Mouse (Mus musculus) heart, postnatal 10 days (tissue): ENCODE measurements around the gene Adh5. TPM values are rescaled to one million over a fixed set of nuclear protein-coding genes. Genes with fewer than 3 reads are reported as not detected.
"Not testable (repeated sequence)": the region's sequence is repeated elsewhere in the genome, so short reads cannot be mapped to it uniquely, and the experiment has no call there.

Experiments
- DNase-seq, 2 experiments: peaks; one replicate each; pipeline ENCODE4 v3.0.0; 2021
- intact Hi-C: fragments of 180-260 bp; cut with DNase I; formaldehyde crosslinking; loops from one replicate; pipeline ENCODE4 v1.15.1; 2025
- total RNA-seq, 2 experiments: library from RNA; stranded (reverse); gene quantifications; 2 replicates each; pipeline ENCODE4 v1.2.3; 2021

Gene Adh5
- total RNA-seq, 2 experiments from 2014 or later, result 106 to 112 TPM

GRCm38 (mm10) chr3:138454711-138455435 is 12.0 kb downstream of the Adh5 start:
- no peak for DNase-seq
- intact Hi-C loops, result loop anchor here (5.0 kb wide), 1 partner anchor 167 kb away; no protein-coding TSS in a partner anchor

GRCm38 (mm10) chr3:138458441-138458840 is 15.5 kb downstream of the Adh5 start:
- no peak for DNase-seq
- intact Hi-C loops, result loop anchor here (5.0 kb wide), 1 partner anchor 164 kb away; no protein-coding TSS in a partner anchor

GRCm38 (mm10) chr3:138460260-138460659 is 17.4 kb downstream of the Adh5 start:
- intact Hi-C loops, result no loop called here

GRCm38 (mm10) chr3:138461832-138462231 is 18.9 kb downstream of the Adh5 start:
- intact Hi-C loops, result loop anchor here (2.0 kb wide), 1 partner anchor 445 kb away; no protein-coding TSS in a partner anchor
- no peak for DNase-seq

More at GRCm38 (mm10) chr3:138460260-138460659, 17.4 kb downstream of the Adh5 start:
- DNase-seq, result peak in 1 of 2 experiments; percentile 19

GRCm38 (mm10) chr3:138463137-138463536 is 20.2 kb downstream of the Adh5 start:
- DNase-seq, result peak in 1 of 2 experiments; percentile 34
- intact Hi-C loops, result loop anchor here (2.0 kb wide), 1 partner anchor 444 kb away; no protein-coding TSS in a partner anchor

GRCm38 (mm10) chr3:138463807-138464206 is 20.9 kb downstream of the Adh5 start:
- no peak for DNase-seq
- intact Hi-C loops, result loop anchor here (2.0 kb wide), 1 partner anchor 443 kb away; no protein-coding TSS in a partner anchor

GRCm38 (mm10) chr3:138464573-138465147 is 21.8 kb downstream of the Adh5 start:
- no peak for DNase-seq
- intact Hi-C loops, result no loop called here

GRCm38 (mm10) chr3:138466656-138467055 is 23.8 kb downstream of the Adh5 start:
- DNase-seq, intact Hi-C loops: not testable (repeated sequence)

- no peak for DNase-seq
Measured at GRCm38 (mm10) chr3:138471066-138471465, 28.2 kb downstream of the Adh5 start.

GRCm38 (mm10) chr3:138479489-138479888 is 36.6 kb downstream of the Adh5 start:
- no peak for DNase-seq
- intact Hi-C loops, result no loop called here

More at GRCm38 (mm10) chr3:138471066-138471465, 28.2 kb downstream of the Adh5 start:
- intact Hi-C loops, result no loop called here

GRCm38 (mm10) chr3:138481526-138482284 is 38.8 kb downstream of the Adh5 start:
- DNase-seq, result peak; percentile 30 to 34

GRCm38 (mm10) chr3:138483240-138483639 is 40.3 kb downstream of the Adh5 start:
- intact Hi-C loops, result loop anchor here (10.0 kb wide), 1 partner anchor 592 kb away; the partner anchor contains the start of gene Rap1gds1
- no peak for DNase-seq

More at GRCm38 (mm10) chr3:138481526-138482284, 38.8 kb downstream of the Adh5 start:
- intact Hi-C loops, result loop anchor here (10.0 kb wide), 1 partner anchor 593 kb away; the partner anchor contains the start of gene Rap1gds1

GRCm38 (mm10) chr3:138488584-138489326 is 45.9 kb downstream of the Adh5 start:
- intact Hi-C loops, result loop anchor here (2.0 to 10.0 kb wide), 3 partner anchors 38 to 586 kb away; partner anchors contain the start of genes Adh5, Eif4e and Rap1gds1
- no peak for DNase-seq

GRCm38 (mm10) chr3:138489327-138490033 is 46.6 kb downstream of the Adh5 start, which contains the start of gene Metap1:
TSS of gene Metap1 (minus strand) at chr3:138489515.
- DNase-seq, result peak; percentile 96 to 97
- intact Hi-C loops, result loop anchor here (2.0 to 10.0 kb wide), 3 partner anchors 37 to 585 kb away; partner anchors contain the start of genes Adh5, Eif4e and Rap1gds1

- DNase-seq, result peak in 1 of 2 experiments; percentile 8
- intact Hi-C loops, result no loop called here
Measured at GRCm38 (mm10) chr3:138490034-138490337, 47.1 kb downstream of the Adh5 start.

GRCm38 (mm10) chr3:138493668-138494067 is 50.8 kb downstream of the Adh5 start:
- intact Hi-C loops, result no loop called here
- DNase-seq, result no peak

- DNase-seq, result no peak
- intact Hi-C loops, result no loop called here
Measured at GRCm38 (mm10) chr3:138494565-138494964, 51.7 kb downstream of the Adh5 start.

GRCm38 (mm10) chr3:138495166-138496145 is 52.6 kb downstream of the Adh5 start:
- intact Hi-C loops, result no loop called here

More at GRCm38 (mm10) chr3:138495166-138496145, 52.6 kb downstream of the Adh5 start:
- no peak for DNase-seq
